Mouse (Mus musculus): ENCODE measurements around the gene Micu1. TPM values are rescaled to one million over a fixed set of nuclear protein-coding genes. Genes with fewer than 3 reads are reported as not detected.
"Not testable (repeated sequence)": the region's sequence is repeated elsewhere in the genome, so short reads cannot be mapped to it uniquely, and the experiment has no call there.

The Micu1 gene
- polyA plus RNA-seq, 1 experiment from 2014 or later, result 26.4 TPM

- H3K4me1 ChIP-seq (ENCODE audit: insufficient read depth), result no peaks in the 10 kb centered on the region
- DNase-seq, result no peak
- H3K9ac ChIP-seq (replicated peaks), result no peak overlapping the region
- no peaks in the 10 kb centered on the region for H3K36me3 ChIP-seq (replicated peaks; ENCODE audit: insufficient read depth, low read length)
- no peak overlapping the region for H3K27ac ChIP-seq (ENCODE audit: low read depth)
- 0 out of 2 replicates have a peak, but pooled peaks cover 2% of the 10 kb centered on the region for H3K9me3 ChIP-seq (ENCODE audit: low read length)
- TF ChIP-seq CTCF (IDR thresholded peaks at IDR 0.05; ENCODE audit: low read depth) (no peak), EP300 (IDR thresholded peaks at IDR 0.05; ENCODE audit: low read depth) (no peak)
- no peak for ATAC-seq
- 78% methylated on average over 1 of the region's 1 CpGs for WGBS (ENCODE audit: insufficient replicate concordance)
- H3K4me2 ChIP-seq (ENCODE audit: low read depth, low read length), result no peak overlapping the region
- no peaks in the 10 kb centered on the region for H3K27me3 ChIP-seq (ENCODE audit: insufficient read depth, low read length)
- no peak overlapping the region for H3K4me3 ChIP-seq (ENCODE audit: low read depth, low read length)
Measured at GRCm38 (mm10) chr10:59677836-59678235, 24.4 kb upstream of the Micu1 start.

GRCm38 (mm10) chr10:59679189-59679588 is 23.1 kb upstream of the Micu1 start:
- H3K4me1 ChIP-seq (ENCODE audit: insufficient read depth), result no peaks in the 10 kb centered on the region
- TF ChIP-seq CTCF (IDR thresholded peaks at IDR 0.05; ENCODE audit: low read depth) (no peak), EP300 (IDR thresholded peaks at IDR 0.05; ENCODE audit: low read depth) (no peak)
- H3K27me3 ChIP-seq (ENCODE audit: insufficient read depth, low read length), result no peaks in the 10 kb centered on the region
- WGBS (ENCODE audit: insufficient replicate concordance), result 84% methylated on average over 2 of the region's 2 CpGs
- H3K27ac ChIP-seq (ENCODE audit: low read depth), result no peak overlapping the region
- no peak overlapping the region for H3K4me2 ChIP-seq (ENCODE audit: low read depth, low read length)
- ATAC-seq (no peak), DNase-seq (no peak)
- 0 out of 2 replicates have a peak, but pooled peaks cover 2% of the 10 kb centered on the region for H3K9me3 ChIP-seq (ENCODE audit: low read length)
- no peaks in the 10 kb centered on the region for H3K36me3 ChIP-seq (replicated peaks; ENCODE audit: insufficient read depth, low read length)
- no peak overlapping the region for H3K4me3 ChIP-seq (ENCODE audit: low read depth, low read length)
- no peak overlapping the region for H3K9ac ChIP-seq (replicated peaks)

DNA sequence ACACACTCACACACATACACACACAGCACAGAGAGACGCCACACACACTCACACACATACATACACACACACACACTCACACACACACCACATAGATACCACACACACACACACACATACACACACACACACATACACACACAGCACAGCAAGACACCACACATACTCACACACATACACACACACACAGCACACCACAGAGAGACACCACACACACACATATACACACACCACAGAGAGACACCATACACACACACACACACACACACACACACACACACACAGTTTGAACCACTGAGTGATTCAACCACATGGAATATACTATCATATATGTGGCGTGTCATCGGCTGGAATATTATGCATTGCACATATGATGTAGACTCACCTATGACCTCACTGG is 16.7 kb upstream of the Micu1 start:
- ATAC-seq; H3K4me3 ChIP-seq (ENCODE audit: low read depth, low read length); H3K9me3 ChIP-seq (ENCODE audit: low read length); H3K4me1 ChIP-seq (ENCODE audit: insufficient read depth); H3K4me2 ChIP-seq (ENCODE audit: low read depth, low read length); H3K9ac ChIP-seq (replicated peaks); H3K27ac ChIP-seq (ENCODE audit: low read depth); DNase-seq; H3K36me3 ChIP-seq (replicated peaks; ENCODE audit: insufficient read depth, low read length); H3K27me3 ChIP-seq (ENCODE audit: insufficient read depth, low read length): not testable (repeated sequence)
- WGBS (ENCODE audit: insufficient replicate concordance), result 78% methylated on average over 3 of the region's 3 CpGs

GRCm38 (mm10) chr10:59687126-59687525 is 15.2 kb upstream of the Micu1 start:
- H3K4me1 ChIP-seq (ENCODE audit: insufficient read depth), result no peaks in the 10 kb centered on the region
- TF ChIP-seq CTCF (IDR thresholded peaks at IDR 0.05; ENCODE audit: low read depth), result no peak
- TF ChIP-seq EP300 (IDR thresholded peaks at IDR 0.05; ENCODE audit: low read depth), result no peak
- DNase-seq, result no peak
- H3K9ac ChIP-seq (replicated peaks), result no peak overlapping the region
- no peaks in the 10 kb centered on the region for H3K9me3 ChIP-seq (ENCODE audit: low read length)
- no peak for ATAC-seq
- no peak overlapping the region for H3K4me2 ChIP-seq (ENCODE audit: low read depth, low read length)
- 61% methylated on average over 2 of the region's 2 CpGs for WGBS (ENCODE audit: insufficient replicate concordance)
- H3K36me3 ChIP-seq (replicated peaks; ENCODE audit: insufficient read depth, low read length), result no peaks in the 10 kb centered on the region
- no peak overlapping the region for H3K4me3 ChIP-seq (ENCODE audit: low read depth, low read length)
- H3K27me3 ChIP-seq (ENCODE audit: insufficient read depth, low read length), result no peaks in the 10 kb centered on the region
- no peak overlapping the region for H3K27ac ChIP-seq (ENCODE audit: low read depth)

DNA sequence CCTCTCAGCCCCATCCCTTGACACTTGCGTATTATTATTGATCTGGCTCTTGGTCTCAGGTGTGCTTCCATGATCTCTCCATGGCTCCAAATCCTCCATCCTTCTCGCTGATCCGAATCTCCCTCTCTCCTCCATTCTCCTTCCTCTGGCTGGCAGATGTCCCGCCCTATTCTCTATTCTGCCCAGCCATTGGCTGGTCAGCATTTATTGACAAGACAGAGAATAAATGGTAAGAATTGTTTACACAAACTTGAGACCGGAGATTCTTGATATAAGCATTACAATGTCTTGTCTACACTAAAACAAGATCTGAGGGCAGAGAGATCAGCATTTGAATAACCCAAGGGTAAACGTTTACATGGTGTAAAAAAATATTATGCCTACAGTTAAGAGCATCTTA is 12.4 kb upstream of the Micu1 start:
- H3K4me1 ChIP-seq (ENCODE audit: insufficient read depth), result no peaks in the 10 kb centered on the region
- no peak overlapping the region for H3K4me2 ChIP-seq (ENCODE audit: low read depth, low read length)
- no peak overlapping the region for H3K9ac ChIP-seq (replicated peaks)
- TF ChIP-seq CTCF (IDR thresholded peaks at IDR 0.05; ENCODE audit: low read depth) (no peak), EP300 (IDR thresholded peaks at IDR 0.05; ENCODE audit: low read depth) (no peak)
- DNase-seq, result no peak
- H3K27me3 ChIP-seq (ENCODE audit: insufficient read depth, low read length), result no peaks in the 10 kb centered on the region
- WGBS (ENCODE audit: insufficient replicate concordance), result 71% methylated on average over 6 of the region's 6 CpGs
- H3K9me3 ChIP-seq (ENCODE audit: low read length), result no peaks in the 10 kb centered on the region
- H3K4me3 ChIP-seq (ENCODE audit: low read depth, low read length), result no peak overlapping the region
- no peak for ATAC-seq
- H3K36me3 ChIP-seq (replicated peaks; ENCODE audit: insufficient read depth, low read length), result no peaks in the 10 kb centered on the region
- H3K27ac ChIP-seq (ENCODE audit: low read depth), result no peak overlapping the region

DNA sequence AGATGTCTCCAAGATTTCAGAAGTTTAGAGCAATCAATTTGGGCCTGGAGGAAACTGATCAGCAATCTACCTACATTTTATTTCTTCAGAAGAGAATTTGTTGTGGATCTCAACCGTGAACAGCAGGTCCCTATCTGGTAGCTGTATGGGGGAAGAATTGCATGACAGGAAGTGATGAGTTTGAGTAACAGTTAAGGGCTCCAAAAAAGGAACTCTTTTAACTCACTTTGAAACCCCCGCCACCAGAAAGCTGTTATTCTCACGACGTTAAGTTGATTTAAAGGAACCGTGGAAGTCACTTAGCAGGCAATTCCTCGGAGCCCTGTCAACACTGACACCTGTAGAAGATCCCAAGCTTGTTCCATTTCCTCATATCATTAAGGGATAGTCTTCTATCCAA is 9.8 kb upstream of the Micu1 start:
- ATAC-seq (no peak), DNase-seq (no peak)
- 29% methylated on average over 6 of the region's 6 CpGs for WGBS (ENCODE audit: insufficient replicate concordance)
- Histone ChIP-seq H3K27me3 (ENCODE audit: insufficient read depth, low read length) (no peaks in the 10 kb centered on the region), H3K9ac (replicated peaks) (no peak overlapping the region), H3K27ac (ENCODE audit: low read depth) (no peak overlapping the region), H3K36me3 (replicated peaks; ENCODE audit: insufficient read depth, low read length) (no peaks in the 10 kb centered on the region), H3K9me3 (ENCODE audit: low read length) (no peaks in the 10 kb centered on the region), H3K4me2 (ENCODE audit: low read depth, low read length) (no peak overlapping the region), H3K4me3 (ENCODE audit: low read depth, low read length) (no peak overlapping the region), H3K4me1 (ENCODE audit: insufficient read depth) (no peaks in the 10 kb centered on the region)
- TF ChIP-seq CTCF (IDR thresholded peaks at IDR 0.05; ENCODE audit: low read depth) (no peak), EP300 (IDR thresholded peaks at IDR 0.05; ENCODE audit: low read depth) (no peak)

DNA sequence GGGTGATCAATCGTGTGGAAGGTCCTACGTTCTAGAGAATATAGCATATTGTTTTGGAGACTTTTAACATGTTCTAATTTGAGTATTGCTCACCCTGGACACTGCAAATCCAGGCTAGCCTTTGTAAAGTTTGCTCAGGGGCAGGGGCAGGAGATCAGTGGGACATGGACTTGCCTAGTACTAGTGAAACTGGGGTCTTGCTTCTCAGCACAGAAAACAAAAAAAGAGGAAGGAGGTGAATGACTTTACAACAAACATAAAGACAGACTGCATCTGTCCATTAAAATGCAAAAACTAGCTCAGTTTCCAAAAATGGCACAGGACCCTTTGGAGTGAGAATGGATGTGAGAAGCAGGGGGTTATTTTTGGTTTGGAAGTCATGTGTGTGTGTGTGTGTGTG is 8.2 kb upstream of the Micu1 start:
- DNase-seq, result no peak
- WGBS (ENCODE audit: insufficient replicate concordance), result 62% methylated on average over 2 of the region's 2 CpGs
- no peak overlapping the region for H3K4me3 ChIP-seq (ENCODE audit: low read depth, low read length)
- H3K4me2 ChIP-seq (ENCODE audit: low read depth, low read length), result no peak overlapping the region
- ATAC-seq, result no peak
- H3K36me3 ChIP-seq (replicated peaks; ENCODE audit: insufficient read depth, low read length), result no peaks in the 10 kb centered on the region
- no peak overlapping the region for H3K27ac ChIP-seq (ENCODE audit: low read depth)
- H3K4me1 ChIP-seq (ENCODE audit: insufficient read depth), result no peaks in the 10 kb centered on the region
- TF ChIP-seq CTCF (IDR thresholded peaks at IDR 0.05; ENCODE audit: low read depth), result no peak
- no peak for TF ChIP-seq EP300 (IDR thresholded peaks at IDR 0.05; ENCODE audit: low read depth)
- no peak overlapping the region for H3K9ac ChIP-seq (replicated peaks)
- H3K27me3 ChIP-seq (ENCODE audit: insufficient read depth, low read length), result no peaks in the 10 kb centered on the region
- no peaks in the 10 kb centered on the region for H3K9me3 ChIP-seq (ENCODE audit: low read length)
